Mouse (Mus musculus): ENCODE results near the gene Lrrc74a. TPM values are rescaled to one million over a fixed set of nuclear protein-coding genes. Genes with fewer than 3 reads are reported as not detected.

The Lrrc74a gene
- polyA plus RNA-seq, 1 experiment from 2014 or later = not detected

GRCm38 (mm10) chr12:86725706-86726105 is 8.5 kb upstream of the Lrrc74a start:
- Histone ChIP-seq H3K4me2 (peak overlapping the region; percentile 90), H3K27me3 (replicated peaks) (no peaks in the 10 kb centered on the region), H3K27ac (peak overlapping the region; percentile 81), H3K36me3 (replicated peaks) (no peaks in the 10 kb centered on the region), H3K4me3 (peak overlapping the region; percentile 88), H3K9me3 (no peaks in the 10 kb centered on the region), H3K4me1 (peaks cover 10% of the 10 kb centered on the region), H3K9ac (peak overlapping the region; percentile 81)
- ATAC-seq (replicated peaks) = peak; percentile 71
- 0% methylated on average over 19 of the region's 19 CpGs for WGBS

GRCm38 (mm10) chr12:86726120-86726640 is 8.0 kb upstream of the Lrrc74a start, which contains the start of gene Angel1:
Gene Angel1, minus strand, starts transcription at chr12:86726460.
- peak within 1 kb of the TSS; percentile 81 for H3K27ac ChIP-seq
- peak within 1 kb of the TSS; percentile 81 for H3K9ac ChIP-seq
- no peaks in the 10 kb centered on the region for H3K9me3 ChIP-seq
- H3K36me3 ChIP-seq (replicated peaks) = no peaks in the 10 kb centered on the region
- H3K4me3 ChIP-seq = peak within 1 kb of the TSS; percentile 88
- WGBS = under 1% methylated on average over 44 of the region's 44 CpGs
- peaks cover 10% of the 10 kb centered on the region for H3K4me1 ChIP-seq
- peak; percentile 99 for ATAC-seq (replicated peaks)
- H3K4me2 ChIP-seq = peak within 1 kb of the TSS; percentile 90
- H3K27me3 ChIP-seq (replicated peaks) = no peaks in the 10 kb centered on the region

GRCm38 (mm10) chr12:86761036-86761435 is 26.9 kb downstream of the Lrrc74a start:
- H3K36me3 ChIP-seq (replicated peaks) = no peaks in the 10 kb centered on the region
- no peaks in the 10 kb centered on the region for H3K9me3 ChIP-seq
- H3K4me1 ChIP-seq = no peaks in the 10 kb centered on the region
- H3K4me2 ChIP-seq = no peak overlapping the region
- no peak overlapping the region for H3K9ac ChIP-seq
- no peaks in the 10 kb centered on the region for H3K27me3 ChIP-seq (replicated peaks)
- no peak overlapping the region for H3K4me3 ChIP-seq
- H3K27ac ChIP-seq = no peak overlapping the region
- 80% methylated on average over 13 of the region's 13 CpGs for WGBS
- no peak for ATAC-seq (replicated peaks)

GRCm38 (mm10) chr12:86764060-86764459 is 29.9 kb downstream of the Lrrc74a start:
- WGBS = 83% methylated on average over 6 of the region's 6 CpGs
- Histone ChIP-seq H3K4me3 (no peak overlapping the region), H3K36me3 (replicated peaks) (no peaks in the 10 kb centered on the region), H3K9me3 (no peaks in the 10 kb centered on the region), H3K4me2 (no peak overlapping the region), H3K27me3 (replicated peaks) (no peaks in the 10 kb centered on the region), H3K9ac (no peak overlapping the region), H3K27ac (no peak overlapping the region), H3K4me1 (no peaks in the 10 kb centered on the region)
- ATAC-seq (replicated peaks) = no peak

- Histone ChIP-seq H3K4me3 (no peak overlapping the region), H3K4me1 (peaks cover 13% of the 10 kb centered on the region), H3K9ac (no peak overlapping the region), H3K27ac (no peak overlapping the region), H3K27me3 (replicated peaks) (no peaks in the 10 kb centered on the region), H3K9me3 (no peaks in the 10 kb centered on the region), H3K4me2 (no peak overlapping the region), H3K36me3 (replicated peaks) (no peaks in the 10 kb centered on the region)
- ATAC-seq (replicated peaks) = no peak
- 90% methylated on average over 8 of the region's 8 CpGs for WGBS
Measured at GRCm38 (mm10) chr12:86766467-86766866, 32.3 kb downstream of the Lrrc74a start.

GRCm38 (mm10) chr12:86767868-86768631 is 33.9 kb downstream of the Lrrc74a start:
- H3K9me3 ChIP-seq = no peaks in the 10 kb centered on the region
- H3K4me3 ChIP-seq = no peak overlapping the region
- no peak overlapping the region for H3K9ac ChIP-seq
- ATAC-seq (replicated peaks) = peak; percentile 24; the same call in 1 of the 2 replicates
- H3K36me3 ChIP-seq (replicated peaks) = no peaks in the 10 kb centered on the region
- H3K4me1 ChIP-seq = peaks cover 25% of the 10 kb centered on the region
- no peak overlapping the region for H3K4me2 ChIP-seq
- H3K27me3 ChIP-seq (replicated peaks) = no peaks in the 10 kb centered on the region
- no peak overlapping the region for H3K27ac ChIP-seq
- 41% methylated on average over 20 of the region's 20 CpGs for whole genome bisulfite sequencing

- Histone ChIP-seq H3K27me3 (replicated peaks) (no peaks in the 10 kb centered on the region), H3K27ac (no peak overlapping the region), H3K9me3 (no peaks in the 10 kb centered on the region), H3K4me3 (no peak overlapping the region), H3K4me2 (no peak overlapping the region), H3K4me1 (peaks cover 26% of the 10 kb centered on the region), H3K9ac (no peak overlapping the region), H3K36me3 (replicated peaks) (no peaks in the 10 kb centered on the region)
- 28% methylated on average over 4 of the region's 4 CpGs for WGBS
- no peak for ATAC-seq (replicated peaks)
Measured at GRCm38 (mm10) chr12:86768986-86769580, 34.9 kb downstream of the Lrrc74a start.

GRCm38 (mm10) chr12:86769819-86770218 is 35.6 kb downstream of the Lrrc74a start:
- H3K36me3 ChIP-seq (replicated peaks) = no peaks in the 10 kb centered on the region
- H3K9me3 ChIP-seq = no peaks in the 10 kb centered on the region
- ATAC-seq (replicated peaks) = no peak
- H3K9ac ChIP-seq = no peak overlapping the region
- peak overlapping the region; percentile 39; the same call in 1 of the 2 replicates for H3K27ac ChIP-seq
- H3K4me2 ChIP-seq = no peak overlapping the region
- H3K4me1 ChIP-seq = peaks cover 26% of the 10 kb centered on the region
- no peak overlapping the region for H3K4me3 ChIP-seq
- no peaks in the 10 kb centered on the region for H3K27me3 ChIP-seq (replicated peaks)

GRCm38 (mm10) chr12:86770261-86770670 is 36.1 kb downstream of the Lrrc74a start:
- H3K4me2 ChIP-seq = no peak overlapping the region
- H3K9me3 ChIP-seq = no peaks in the 10 kb centered on the region
- H3K27ac ChIP-seq = peak overlapping the region; percentile 39; the same call in 1 of the 2 replicates
- 13% methylated on average over 4 of the region's 4 CpGs for WGBS
- no peaks in the 10 kb centered on the region for H3K36me3 ChIP-seq (replicated peaks)
- no peak for ATAC-seq (replicated peaks)
- H3K4me1 ChIP-seq = peaks cover 26% of the 10 kb centered on the region
- no peaks in the 10 kb centered on the region for H3K27me3 ChIP-seq (replicated peaks)
- H3K4me3 ChIP-seq = no peak overlapping the region
- no peak overlapping the region for H3K9ac ChIP-seq

GRCm38 (mm10) chr12:86770927-86771326 is 36.8 kb downstream of the Lrrc74a start:
- H3K27me3 ChIP-seq (replicated peaks) = no peaks in the 10 kb centered on the region
- H3K9ac ChIP-seq = no peak overlapping the region
- no peak overlapping the region for H3K4me2 ChIP-seq
- H3K4me1 ChIP-seq = peaks cover 26% of the 10 kb centered on the region
- H3K27ac ChIP-seq = peak overlapping the region; percentile 39; the same call in 1 of the 2 replicates
- no peaks in the 10 kb centered on the region for H3K36me3 ChIP-seq (replicated peaks)
- ATAC-seq (replicated peaks) = no peak
- 3% methylated on average over 3 of the region's 3 CpGs for WGBS
- H3K4me3 ChIP-seq = no peak overlapping the region
- H3K9me3 ChIP-seq = no peaks in the 10 kb centered on the region

GRCm38 (mm10) chr12:86771823-86772427 is 37.8 kb downstream of the Lrrc74a start:
- peak; percentile 78 for ATAC-seq (replicated peaks)
- H3K36me3 ChIP-seq (replicated peaks) = no peaks in the 10 kb centered on the region
- H3K4me1 ChIP-seq = peaks cover 26% of the 10 kb centered on the region
- no peaks in the 10 kb centered on the region for H3K9me3 ChIP-seq
- H3K4me3 ChIP-seq = no peak overlapping the region
- 11% methylated on average over 12 of the region's 12 CpGs for WGBS
- peak overlapping the region; percentile 69 for H3K27ac ChIP-seq
- no peak overlapping the region for H3K9ac ChIP-seq
- no peaks in the 10 kb centered on the region for H3K27me3 ChIP-seq (replicated peaks)
- H3K4me2 ChIP-seq = peak overlapping the region; percentile 30

GRCm38 (mm10) chr12:86772551-86772950 is 38.4 kb downstream of the Lrrc74a start:
- Histone ChIP-seq H3K4me1 (peaks cover 26% of the 10 kb centered on the region), H3K4me3 (no peak overlapping the region), H3K9ac (no peak overlapping the region), H3K4me2 (0 out of 2 replicates have a peak overlapping the region, but pooled peaks have one; percentile 4), H3K36me3 (replicated peaks) (no peaks in the 10 kb centered on the region), H3K9me3 (no peaks in the 10 kb centered on the region), H3K27me3 (replicated peaks) (no peaks in the 10 kb centered on the region), H3K27ac (peak overlapping the region; percentile 60)
- no peak; the same call in 1 of the 2 replicates for ATAC-seq (replicated peaks)
- WGBS = 21% methylated on average over 3 of the region's 3 CpGs
